Mouse (Mus musculus): Measurements from ENCODE around the gene Chd6.

DNA sequence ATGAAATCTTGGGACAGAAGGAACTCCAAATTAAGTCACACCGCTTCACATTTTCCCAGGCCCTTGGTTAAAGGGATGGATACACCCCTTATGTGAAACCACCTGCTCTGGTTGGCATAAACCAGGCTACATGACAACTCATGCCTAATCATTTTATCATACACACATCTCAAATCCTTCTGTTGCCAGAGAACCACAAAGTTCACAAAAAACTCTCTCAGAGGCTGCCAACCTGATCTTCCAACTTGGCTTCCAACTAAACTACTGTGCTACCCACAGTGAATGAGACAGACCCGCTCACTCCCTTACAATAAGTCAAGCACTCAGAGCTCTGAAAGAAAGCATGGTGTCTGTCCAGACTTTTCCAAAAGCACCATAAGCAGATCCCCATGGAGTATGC is 1.6 kb downstream of the Chd6 start:
- TF ChIP-seq CTCF (conservative IDR thresholded peaks at IDR 0.05 in 1 of 2, IDR thresholded peaks at IDR 0.05 in 1 of 2; ENCODE audit: low read depth in 2 of 2, low read length in 2 of 2) (no peak), JUN (IDR thresholded peaks at IDR 0.05; ENCODE audit: insufficient read depth, low read depth, low read length) (no peak), POLR2AphosphoS2 (IDR thresholded peaks at IDR 0.05; ENCODE audit: low read depth, low read length) (no peak), NRF1 (IDR thresholded peaks at IDR 0.05; ENCODE audit: low read depth, low read length) (no peak), SMC3 (IDR thresholded peaks at IDR 0.05; ENCODE audit: low read depth, low read length) (no peak), SIN3A (IDR thresholded peaks at IDR 0.05; ENCODE audit: low read length) (no peak), HCFC1 (IDR thresholded peaks at IDR 0.05; ENCODE audit: low read depth, low read length) (no peak), TBP (conservative IDR thresholded peaks at IDR 0.05; ENCODE audit: low read depth, low read length) (no peak), CHD2 (IDR thresholded peaks at IDR 0.05; ENCODE audit: low read length) (no peak), EP300 (IDR thresholded peaks at IDR 0.05; ENCODE audit: low read length) (no peak), ZNF384 (IDR thresholded peaks at IDR 0.05; ENCODE audit: low read depth, low read length) (no peak), POLR2A (IDR thresholded peaks at IDR 0.05; ENCODE audit: low read depth, low read length) (no peak), MYC (IDR thresholded peaks at IDR 0.05; ENCODE audit: low read depth, low read length) (no peak)
